Mouse (Mus musculus) ES-E14 (cell line): Measurements from ENCODE around the gene Zfp637.

Experiments
- CHD2 ChIP-seq: IDR thresholded peaks from 2 replicates; pipeline ENCODE4 v1.6.1; 2014; ENCODE audit warnings: mild to moderate bottlenecking, low read depth, low read length, inconsistent platforms
- HCFC1 ChIP-seq: IDR thresholded peaks from 2 replicates; pipeline ENCODE4 v1.6.1; 2012; ENCODE audit warnings: low read length, inconsistent platforms, borderline replicate concordance; ENCODE audit not compliant: insufficient read depth
- MAFK ChIP-seq: IDR thresholded peaks from 2 replicates; pipeline ENCODE4 v1.6.1; 2014; ENCODE audit warnings: mild to moderate bottlenecking, low read depth, low read length, inconsistent platforms; ENCODE audit not compliant: insufficient read depth
- ZC3H11A ChIP-seq: IDR thresholded peaks from 2 replicates; pipeline ENCODE4 v1.6.1; 2012; ENCODE audit warnings: low read depth, mild to moderate bottlenecking, inconsistent platforms, low read length, borderline replicate concordance

GRCm38 (mm10) chr6:117885943-117886342 lies 45.0 kb downstream of the Zfp637 start:
- no peak for TF ChIP-seq HCFC1
- no peak for TF ChIP-seq CHD2
- TF ChIP-seq MAFK = no peak
- TF ChIP-seq ZC3H11A = no peak
